Mouse (Mus musculus) embryonic fibroblast, embryonic 13.5 days (primary cell): ENCODE measurements around the gene Rere.

Experiments used
- CTCF ChIP-seq: IDR thresholded peaks from 2 replicates; pipeline ENCODE4 v1.5.1; 2011; ENCODE audit warnings: mild to moderate bottlenecking, control low read depth, low read length, moderate library complexity, borderline replicate concordance; ENCODE audit not compliant: insufficient read depth
- POLR2A ChIP-seq: IDR thresholded peaks from 2 replicates; pipeline ENCODE4 v1.6.1; 2011; ENCODE audit warnings: low read depth, mild to moderate bottlenecking, control low read depth, low read length, moderate library complexity

DNA sequence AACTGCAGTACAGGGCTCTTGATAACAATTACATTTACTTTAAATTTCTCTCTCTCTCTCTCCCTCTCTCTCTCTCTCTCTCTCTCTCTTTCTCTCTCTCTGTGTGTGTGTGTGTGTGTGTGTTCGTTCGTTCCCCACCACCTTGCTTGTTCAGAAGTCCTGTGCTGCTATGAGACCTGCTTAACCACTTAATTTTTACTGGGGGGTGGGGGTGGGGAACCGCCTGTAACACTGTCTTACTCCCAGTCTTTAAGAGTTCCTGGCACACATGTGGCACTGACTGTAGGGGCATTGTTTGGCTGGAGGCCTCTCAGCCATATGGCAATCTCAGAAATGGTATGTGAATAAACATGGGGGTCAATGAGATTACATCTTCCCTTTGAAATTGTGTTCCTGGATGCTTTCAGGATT lies 91.2 kb downstream of the Rere start:
- TF ChIP-seq CTCF = no peak
- TF ChIP-seq POLR2A = no peak
